Mouse (Mus musculus) common myeloid progenitor, adult 5-6 weeks (primary cell): ENCODE measurements at regions not wholly inside any gene's neighbourhood (a gene's known extent, or its start where the extent isn't known, plus 50 kb on each side); places are given as distances from the start of the nearest gene placed in this dataset.

Experiments
- ATAC-seq: replicated peaks from 2 replicates; pipeline ENCODE4 v1.8.0; 2016; ENCODE audit warnings: low read depth, mild to moderate bottlenecking, moderate TSS enrichment, inconsistent platforms; ENCODE audit not compliant: poor library complexity, severe bottlenecking

DNA sequence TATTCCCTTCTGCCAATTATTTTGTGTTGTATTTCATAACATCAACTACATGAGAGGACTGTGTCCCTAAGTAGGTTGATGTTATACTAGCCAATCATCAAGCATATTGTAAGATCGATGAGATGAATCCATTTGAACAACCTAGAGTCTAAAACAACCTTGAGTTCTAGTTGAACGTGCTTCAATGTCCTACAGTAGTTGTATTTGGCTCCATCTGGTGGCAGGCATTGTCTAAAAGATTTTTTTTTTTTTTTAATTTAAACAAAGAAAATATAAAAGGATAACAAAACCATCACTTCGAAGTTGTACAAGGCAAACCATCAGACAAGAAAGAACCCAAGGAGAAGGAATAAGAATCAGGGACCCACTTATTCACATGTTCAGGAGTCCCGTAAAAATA, 114.4 kb downstream of the Pih1d3 start:
- ATAC-seq: no peak

DNA sequence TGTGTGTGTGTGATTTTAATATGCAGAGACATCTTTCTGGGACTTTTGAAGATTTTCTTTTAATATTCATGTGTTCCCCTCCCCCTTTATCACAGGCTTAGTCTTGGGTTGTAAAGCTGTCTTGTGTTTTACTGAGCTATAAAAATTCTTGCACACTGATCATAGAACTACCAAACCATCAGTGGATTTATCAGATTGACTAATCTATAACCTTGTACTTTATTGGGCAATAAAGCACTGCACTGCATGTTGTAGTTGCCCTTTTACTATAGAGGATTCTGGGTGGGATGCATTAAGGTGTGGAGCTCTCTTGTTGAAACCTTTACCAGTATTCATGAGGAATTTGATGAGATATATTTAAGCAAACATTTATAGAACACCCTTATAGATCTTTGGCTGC, 141.3 kb downstream of the Pih1d3 start:
- no peak for ATAC-seq

- ATAC-seq: peak; percentile 42; the same call in 1 of the 2 replicates
Observed at GRCm38 (mm10) chr1:31377324-31377723, 154.7 kb downstream of the Pih1d3 start.

DNA sequence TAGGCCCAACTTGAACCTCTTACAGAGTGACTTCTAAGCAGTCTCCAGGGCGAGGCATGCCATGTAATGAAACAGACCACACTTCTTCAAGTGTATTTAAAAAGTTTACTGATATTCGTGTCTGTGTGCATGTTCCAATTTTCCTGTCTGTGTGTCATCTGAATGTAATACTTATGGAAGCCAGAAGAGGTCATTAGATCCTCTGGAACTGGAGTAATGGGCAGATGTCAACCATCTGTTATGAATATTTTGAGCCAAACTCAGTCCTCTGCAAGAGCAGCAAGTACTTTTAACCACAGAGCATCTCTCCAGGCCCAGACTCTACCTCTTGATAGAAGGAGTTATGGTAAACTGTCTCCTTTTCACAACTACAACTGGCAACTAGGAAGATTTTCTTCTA, 156.4 kb downstream of the Pih1d3 start:
- ATAC-seq: peak; percentile 27; the same call in 1 of the 2 replicates

DNA sequence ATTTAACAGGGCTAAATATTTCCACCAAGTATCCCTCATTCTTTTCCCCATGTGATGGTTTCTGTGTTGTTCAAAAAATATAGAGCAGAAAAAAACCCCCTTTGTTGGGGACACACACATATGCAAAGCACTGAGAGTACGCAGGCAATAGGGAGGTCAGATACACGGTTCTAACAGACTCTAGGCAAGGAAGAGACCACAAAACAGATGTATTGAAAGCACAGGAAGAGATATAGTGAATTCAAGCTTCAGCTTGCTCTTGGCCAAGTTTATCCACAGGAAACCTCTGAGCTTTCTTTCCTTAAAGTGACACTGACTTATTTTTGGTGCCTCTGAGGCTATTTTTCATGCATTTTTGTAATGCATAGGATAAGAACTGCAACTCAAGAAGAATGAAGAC, 157.7 kb downstream of the Pih1d3 start:
- ATAC-seq: peak; percentile 99

GRCm38 (mm10) chr1:31382192-31382591, 159.6 kb downstream of the Pih1d3 start:
- ATAC-seq: no peak
